Mouse (Mus musculus): ENCODE data around the gene Slc25a38.
"Not testable (repeated sequence)": the region's sequence is repeated elsewhere in the genome, so short reads cannot be mapped to it uniquely, and the experiment has no call there.

Slc25a38 gene

GRCm38 (mm10) chr9:120099304-120099703, 10.9 kb upstream of the Slc25a38 start:
- no peak for DNase-seq (ENCODE audit: inconsistent ontology term)

- no peak for DNase-seq (ENCODE audit: inconsistent ontology term)
Observed at GRCm38 (mm10) chr9:120101165-120101564, 9.0 kb upstream of the Slc25a38 start.

GRCm38 (mm10) chr9:120108953-120109352, 1.2 kb upstream of the Slc25a38 start:
- DNase-seq (ENCODE audit: inconsistent ontology term), result not testable (repeated sequence)

- DNase-seq (ENCODE audit: inconsistent ontology term), result no peak
Observed at GRCm38 (mm10) chr9:120111156-120111945, 1.2 kb downstream of the Slc25a38 start.

GRCm38 (mm10) chr9:120112472-120112871, 2.3 kb downstream of the Slc25a38 start:
- no peak for DNase-seq (ENCODE audit: inconsistent ontology term)

- no peak for DNase-seq (ENCODE audit: inconsistent ontology term)
Observed at GRCm38 (mm10) chr9:120113456-120113855, 3.3 kb downstream of the Slc25a38 start.

GRCm38 (mm10) chr9:120114051-120114788, 4.0 kb downstream of the Slc25a38 start:
- DNase-seq (ENCODE audit: inconsistent ontology term), result no peak

- DNase-seq (ENCODE audit: inconsistent ontology term), result no peak
Observed at GRCm38 (mm10) chr9:120114789-120115151, 4.6 kb downstream of the Slc25a38 start.

GRCm38 (mm10) chr9:120115580-120115979, 5.4 kb downstream of the Slc25a38 start:
- DNase-seq (ENCODE audit: inconsistent ontology term), result no peak

- DNase-seq (ENCODE audit: inconsistent ontology term), result no peak
Observed at GRCm38 (mm10) chr9:120116184-120116624, 6.0 kb downstream of the Slc25a38 start.

- DNase-seq (ENCODE audit: inconsistent ontology term), result no peak
Observed at GRCm38 (mm10) chr9:120118212-120118611, 8.0 kb downstream of the Slc25a38 start.

- DNase-seq (ENCODE audit: inconsistent ontology term), result no peak
Observed at GRCm38 (mm10) chr9:120120503-120120902, 10.3 kb downstream of the Slc25a38 start.

GRCm38 (mm10) chr9:120126868-120127267, 16.7 kb downstream of the Slc25a38 start:
- no peak for DNase-seq (ENCODE audit: inconsistent ontology term)

- peak; percentile 97 for DNase-seq (ENCODE audit: inconsistent ontology term)
Observed at GRCm38 (mm10) chr9:120127538-120128251, 17.5 kb downstream of the Slc25a38 start, which contains the start of gene Rpsa. Rpsa (plus strand) TSS chr9:120127689.

- DNase-seq (ENCODE audit: inconsistent ontology term), result no peak
Observed at GRCm38 (mm10) chr9:120129276-120129675, 19.1 kb downstream of the Slc25a38 start.

GRCm38 (mm10) chr9:120131784-120132288, 21.7 kb downstream of the Slc25a38 start:
- DNase-seq (ENCODE audit: inconsistent ontology term), result no peak

GRCm38 (mm10) chr9:120132980-120133754, 23.0 kb downstream of the Slc25a38 start:
- no peak for DNase-seq (ENCODE audit: inconsistent ontology term)

GRCm38 (mm10) chr9:120133755-120134475, 23.7 kb downstream of the Slc25a38 start:
- DNase-seq (ENCODE audit: inconsistent ontology term), result no peak

- no peak for DNase-seq (ENCODE audit: inconsistent ontology term)
Observed at GRCm38 (mm10) chr9:120134529-120135160, 24.5 kb downstream of the Slc25a38 start.

GRCm38 (mm10) chr9:120135454-120135853, 25.3 kb downstream of the Slc25a38 start:
- DNase-seq (ENCODE audit: inconsistent ontology term), result no peak
